Mouse (Mus musculus): Measurements from ENCODE around the gene Dpf3. TPM values are rescaled to one million over a fixed set of nuclear protein-coding genes. Genes with fewer than 3 reads are reported as not detected.

Dpf3 gene
- polyA plus RNA-seq, 1 experiment = 42.6 TPM

GRCm38 (mm10) chr12:83248636-83249035 is 238.9 kb downstream of the Dpf3 start:
- 16% methylated on average over 2 of the region's 2 CpGs for WGBS
- Histone ChIP-seq H3K4me3 (replicated peaks; ENCODE audit: insufficient read depth, low read depth, low read length) (no peak overlapping the region), H3K4me1 (ENCODE audit: control insufficient read depth, insufficient read depth, low read length) (peaks cover 30% of the 10 kb centered on the region), H3K27ac (ENCODE audit: insufficient read depth, low read length) (peak overlapping the region; percentile 91), H3K27me3 (ENCODE audit: control insufficient read depth, insufficient read depth, low read length) (no peaks in the 10 kb centered on the region)
- TF ChIP-seq POLR2A (IDR thresholded peaks at IDR 0.05; ENCODE audit: borderline replicate concordance, insufficient read depth, low read length) (no peak), CTCF (IDR thresholded peaks at IDR 0.05; ENCODE audit: borderline replicate concordance, insufficient read depth, low read depth, low read length) (no peak)
- peak; percentile 76 to 93 for DNase-seq

GRCm38 (mm10) chr12:83247669-83248068 is 239.8 kb downstream of the Dpf3 start:
- Histone ChIP-seq H3K4me3 (replicated peaks; ENCODE audit: insufficient read depth, low read depth, low read length) (no peak overlapping the region), H3K4me1 (ENCODE audit: control insufficient read depth, insufficient read depth, low read length) (peaks cover 30% of the 10 kb centered on the region), H3K27ac (ENCODE audit: insufficient read depth, low read length) (peak overlapping the region; percentile 91), H3K27me3 (ENCODE audit: control insufficient read depth, insufficient read depth, low read length) (no peaks in the 10 kb centered on the region)
- 30% methylated on average over 3 of the region's 3 CpGs for WGBS
- DNase-seq = peak; percentile 47 to 56
- TF ChIP-seq POLR2A (IDR thresholded peaks at IDR 0.05; ENCODE audit: borderline replicate concordance, insufficient read depth, low read length) (no peak), CTCF (IDR thresholded peaks at IDR 0.05; ENCODE audit: borderline replicate concordance, insufficient read depth, low read depth, low read length) (no peak)

- Histone ChIP-seq H3K4me3 (replicated peaks; ENCODE audit: insufficient read depth, low read depth, low read length) (no peak overlapping the region), H3K27me3 (ENCODE audit: control insufficient read depth, insufficient read depth, low read length) (no peaks in the 10 kb centered on the region), H3K4me1 (ENCODE audit: control insufficient read depth, insufficient read depth, low read length) (peaks cover 8% of the 10 kb centered on the region; the same call in 1 of the 2 replicates), H3K27ac (ENCODE audit: insufficient read depth, low read length) (peak overlapping the region; percentile 32; the same call in 1 of the 2 replicates)
- 11% methylated on average over 3 of the region's 3 CpGs for WGBS
- DNase-seq = peak; percentile 59 to 80
- no peak for TF ChIP-seq POLR2A (IDR thresholded peaks at IDR 0.05; ENCODE audit: borderline replicate concordance, insufficient read depth, low read length)
- TF ChIP-seq CTCF (IDR thresholded peaks at IDR 0.05; ENCODE audit: borderline replicate concordance, insufficient read depth, low read depth, low read length) = no peak
Observed at GRCm38 (mm10) chr12:83241022-83241421, 246.5 kb downstream of the Dpf3 start.

- H3K4me3 ChIP-seq (replicated peaks; ENCODE audit: insufficient read depth, low read depth, low read length) = no peak overlapping the region
- peak overlapping the region; percentile 59; the same call in 1 of the 2 replicates for H3K27ac ChIP-seq (ENCODE audit: insufficient read depth, low read length)
- TF ChIP-seq POLR2A (IDR thresholded peaks at IDR 0.05; ENCODE audit: borderline replicate concordance, insufficient read depth, low read length) = no peak
- no peak for TF ChIP-seq CTCF (IDR thresholded peaks at IDR 0.05; ENCODE audit: borderline replicate concordance, insufficient read depth, low read depth, low read length)
- H3K27me3 ChIP-seq (ENCODE audit: control insufficient read depth, insufficient read depth, low read length) = no peaks in the 10 kb centered on the region
- H3K4me1 ChIP-seq (ENCODE audit: control insufficient read depth, insufficient read depth, low read length) = peaks cover 11% of the 10 kb centered on the region; the same call in 1 of the 2 replicates
- no peak for DNase-seq
Observed at GRCm38 (mm10) chr12:83240571-83240970, 246.9 kb downstream of the Dpf3 start.

GRCm38 (mm10) chr12:83235781-83236180 is 251.7 kb downstream of the Dpf3 start:
- peak in 1 of 2 experiments; percentile 57 for DNase-seq
- TF ChIP-seq POLR2A (IDR thresholded peaks at IDR 0.05; ENCODE audit: borderline replicate concordance, insufficient read depth, low read length) (no peak), CTCF (IDR thresholded peaks at IDR 0.05; ENCODE audit: borderline replicate concordance, insufficient read depth, low read depth, low read length) (0 out of 2 replicates have a peak, but pooled peaks have one; percentile 8)
- Histone ChIP-seq H3K27ac (ENCODE audit: insufficient read depth, low read length) (no peak overlapping the region), H3K27me3 (ENCODE audit: control insufficient read depth, insufficient read depth, low read length) (no peaks in the 10 kb centered on the region), H3K4me1 (ENCODE audit: control insufficient read depth, insufficient read depth, low read length) (peaks cover 20% of the 10 kb centered on the region), H3K4me3 (replicated peaks; ENCODE audit: insufficient read depth, low read depth, low read length) (no peak overlapping the region)
- WGBS = 54% methylated on average over 6 of the region's 6 CpGs

- TF ChIP-seq POLR2A (IDR thresholded peaks at IDR 0.05; ENCODE audit: borderline replicate concordance, insufficient read depth, low read length) (no peak), CTCF (IDR thresholded peaks at IDR 0.05; ENCODE audit: borderline replicate concordance, insufficient read depth, low read depth, low read length) (no peak)
- no peak for DNase-seq
- Histone ChIP-seq H3K27me3 (ENCODE audit: control insufficient read depth, insufficient read depth, low read length) (no peaks in the 10 kb centered on the region), H3K4me1 (ENCODE audit: control insufficient read depth, insufficient read depth, low read length) (peaks cover 16% of the 10 kb centered on the region), H3K4me3 (replicated peaks; ENCODE audit: insufficient read depth, low read depth, low read length) (no peak overlapping the region), H3K27ac (ENCODE audit: insufficient read depth, low read length) (no peak overlapping the region)
- 81% methylated on average over 2 of the region's 2 CpGs for WGBS
Observed at GRCm38 (mm10) chr12:83234981-83235380, 252.5 kb downstream of the Dpf3 start.

GRCm38 (mm10) chr12:83233651-83234050 is 253.9 kb downstream of the Dpf3 start:
- TF ChIP-seq CTCF (IDR thresholded peaks at IDR 0.05; ENCODE audit: borderline replicate concordance, insufficient read depth, low read depth, low read length) (no peak), POLR2A (IDR thresholded peaks at IDR 0.05; ENCODE audit: borderline replicate concordance, insufficient read depth, low read length) (no peak)
- no peak for DNase-seq
- Histone ChIP-seq H3K27ac (ENCODE audit: insufficient read depth, low read length) (no peak overlapping the region), H3K4me3 (replicated peaks; ENCODE audit: insufficient read depth, low read depth, low read length) (no peak overlapping the region), H3K4me1 (ENCODE audit: control insufficient read depth, insufficient read depth, low read length) (peaks cover 16% of the 10 kb centered on the region), H3K27me3 (ENCODE audit: control insufficient read depth, insufficient read depth, low read length) (no peaks in the 10 kb centered on the region)
- 44% methylated on average over 7 of the region's 7 CpGs for WGBS

GRCm38 (mm10) chr12:83232916-83233315 is 254.6 kb downstream of the Dpf3 start:
- no peak for TF ChIP-seq CTCF (IDR thresholded peaks at IDR 0.05; ENCODE audit: borderline replicate concordance, insufficient read depth, low read depth, low read length)
- H3K27ac ChIP-seq (ENCODE audit: insufficient read depth, low read length) = no peak overlapping the region
- 24% methylated on average over 5 of the region's 5 CpGs for WGBS

More at GRCm38 (mm10) chr12:83232916-83233315, 254.6 kb downstream of the Dpf3 start:
- peak in 1 of 2 experiments; percentile 45 for DNase-seq
- Histone ChIP-seq H3K27me3 (ENCODE audit: control insufficient read depth, insufficient read depth, low read length) (no peaks in the 10 kb centered on the region), H3K4me3 (replicated peaks; ENCODE audit: insufficient read depth, low read depth, low read length) (no peak overlapping the region), H3K4me1 (ENCODE audit: control insufficient read depth, insufficient read depth, low read length) (peaks cover 16% of the 10 kb centered on the region)

All from cerebellum, adult 2 months (tissue).